Mouse (Mus musculus): ENCODE data around the gene Trak1.

- no peak for TF ChIP-seq CTCF (IDR thresholded peaks at IDR 0.05; ENCODE audit: borderline replicate concordance, insufficient read depth, low read length)
- no peak for TF ChIP-seq POLR2A (IDR thresholded peaks at IDR 0.05; ENCODE audit: low read depth, low read length)
Observed at GRCm38 (mm10) chr9:121426902-121427301, 129.6 kb downstream of the Trak1 start.
